Mouse (Mus musculus): Measurements from ENCODE around the gene Lmx1b. TPM values are rescaled to one million over a fixed set of nuclear protein-coding genes. Genes with fewer than 3 reads are reported as not detected.
A peak's percentile ranks its signal among the peaks of the same experiment; 100 is the strongest.

The Lmx1b gene
- polyA plus RNA-seq, 1 experiment from 2014 or later, result not detected

DNA sequence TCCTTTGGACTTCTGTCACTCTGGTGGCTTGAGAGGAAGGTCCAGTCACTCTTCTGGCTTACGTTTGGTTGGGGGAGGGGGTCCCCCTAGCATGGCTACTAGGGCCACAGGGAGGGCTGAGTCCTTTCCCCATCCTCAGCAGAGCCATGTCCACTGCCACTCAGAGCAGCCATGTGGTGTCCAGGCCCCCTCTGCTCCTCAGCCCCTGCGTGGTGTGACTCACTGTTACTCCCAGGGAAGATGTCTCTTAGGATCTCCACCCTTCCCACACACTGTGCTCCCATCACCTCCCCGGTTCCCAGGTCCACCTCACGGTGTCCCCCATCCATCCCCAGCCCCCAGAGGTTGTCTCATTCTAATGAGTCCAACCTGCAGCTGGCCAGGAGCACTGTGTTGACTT, 24.4 kb upstream of the Lmx1b start:
- H3K4me1 ChIP-seq (ENCODE audit: insufficient read depth), result 0 out of 2 replicates have a peak, but pooled peaks cover 3% of the 10 kb centered on the region
- ATAC-seq, result no peak

DNA sequence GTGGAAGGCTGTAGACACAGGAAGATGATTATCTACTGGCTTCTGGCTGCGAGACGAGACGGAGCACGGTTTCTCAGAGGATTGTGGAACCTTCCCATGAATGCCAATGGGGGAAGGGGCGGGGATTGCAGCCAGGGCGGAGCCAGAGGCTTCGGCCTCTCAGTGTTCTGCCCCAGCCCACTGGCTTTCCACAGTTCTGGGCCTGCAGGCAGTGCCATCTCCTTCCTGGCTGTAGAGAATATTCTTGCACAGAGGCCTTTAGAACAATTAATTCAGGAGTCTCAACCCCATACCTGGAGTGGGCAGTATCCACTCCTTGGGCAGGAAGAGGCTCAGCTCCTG, 18.9 kb upstream of the Lmx1b start:
- Histone ChIP-seq H3K4me2 (ENCODE audit: low read depth, low read length) (peak overlapping the region; percentile 60), H3K27ac (ENCODE audit: low read depth) (no peak overlapping the region), H3K36me3 (replicated peaks; ENCODE audit: insufficient read depth, low read length) (no peaks in the 10 kb centered on the region), H3K9ac (replicated peaks) (no peak overlapping the region), H3K4me3 (ENCODE audit: low read depth, low read length) (no peak overlapping the region), H3K9me3 (ENCODE audit: low read length) (no peaks in the 10 kb centered on the region), H3K4me1 (ENCODE audit: insufficient read depth) (no peaks in the 10 kb centered on the region), H3K27me3 (ENCODE audit: insufficient read depth, low read length) (no peaks in the 10 kb centered on the region)
- no peak for TF ChIP-seq CTCF (IDR thresholded peaks at IDR 0.05; ENCODE audit: low read depth)
- no peak for TF ChIP-seq EP300 (IDR thresholded peaks at IDR 0.05; ENCODE audit: low read depth)
- ATAC-seq, result no peak
- no peak for DNase-seq
- WGBS (ENCODE audit: insufficient replicate concordance), result 5% methylated on average over 7 of the region's 7 CpGs

More for the DNA sequence above, 24.4 kb upstream of the Lmx1b start:
- TF ChIP-seq EP300 (IDR thresholded peaks at IDR 0.05; ENCODE audit: low read depth) (no peak), CTCF (IDR thresholded peaks at IDR 0.05; ENCODE audit: low read depth) (no peak)
- no peak for DNase-seq
- H3K27me3 ChIP-seq (ENCODE audit: insufficient read depth, low read length), result no peaks in the 10 kb centered on the region
- no peak overlapping the region for H3K4me2 ChIP-seq (ENCODE audit: low read depth, low read length)
- H3K36me3 ChIP-seq (replicated peaks; ENCODE audit: insufficient read depth, low read length), result no peaks in the 10 kb centered on the region
- H3K9me3 ChIP-seq (ENCODE audit: low read length), result no peaks in the 10 kb centered on the region
- H3K4me3 ChIP-seq (ENCODE audit: low read depth, low read length), result no peak overlapping the region
- no peak overlapping the region for H3K27ac ChIP-seq (ENCODE audit: low read depth)
- 57% methylated on average over 4 of the region's 4 CpGs for WGBS (ENCODE audit: insufficient replicate concordance)
- H3K9ac ChIP-seq (replicated peaks), result no peak overlapping the region

DNA sequence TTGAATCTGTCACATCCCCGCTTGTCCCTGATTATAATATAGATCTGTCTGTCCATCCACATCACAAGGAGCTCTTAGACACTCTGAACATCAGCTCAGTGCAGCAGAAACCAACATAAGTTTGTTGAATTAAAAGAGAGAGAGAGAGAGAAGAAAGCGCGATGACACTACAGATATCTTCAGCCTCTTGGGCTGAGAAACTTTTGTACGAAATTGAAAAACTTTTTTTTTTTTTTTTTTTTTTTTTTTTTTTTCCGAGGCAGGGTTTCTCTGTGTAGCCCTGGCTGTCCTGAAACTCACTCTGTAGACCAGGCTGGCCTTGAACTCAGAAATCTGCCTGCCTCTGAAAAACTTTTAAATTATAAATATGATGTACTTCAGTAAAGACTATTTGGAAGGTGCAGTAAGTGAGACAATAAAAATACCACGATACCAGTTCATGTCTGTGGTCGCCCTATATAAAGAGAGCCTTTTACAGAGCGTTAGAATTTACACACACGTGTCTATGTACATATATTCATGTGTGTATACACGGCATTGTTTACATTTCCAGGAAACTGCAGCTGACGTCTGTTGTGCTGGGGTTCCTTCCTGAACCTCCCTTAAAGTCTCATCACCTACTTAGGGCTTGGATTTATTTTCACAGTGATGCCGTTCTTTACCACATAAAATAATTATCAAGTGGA, 18.4 kb upstream of the Lmx1b start:
- WGBS (ENCODE audit: insufficient replicate concordance), result 36% methylated on average over 12 of the region's 12 CpGs
- H3K27ac ChIP-seq (ENCODE audit: low read depth), result no peak overlapping the region
- H3K9ac ChIP-seq (replicated peaks), result no peak overlapping the region
- no peak overlapping the region for H3K4me3 ChIP-seq (ENCODE audit: low read depth, low read length)
- ATAC-seq, result no peak
- peak overlapping the region; percentile 60 for H3K4me2 ChIP-seq (ENCODE audit: low read depth, low read length)
- H3K27me3 ChIP-seq (ENCODE audit: insufficient read depth, low read length), result no peaks in the 10 kb centered on the region
- H3K4me1 ChIP-seq (ENCODE audit: insufficient read depth), result no peaks in the 10 kb centered on the region
- no peaks in the 10 kb centered on the region for H3K9me3 ChIP-seq (ENCODE audit: low read length)
- TF ChIP-seq EP300 (IDR thresholded peaks at IDR 0.05; ENCODE audit: low read depth) (no peak), CTCF (IDR thresholded peaks at IDR 0.05; ENCODE audit: low read depth) (no peak)
- no peak for DNase-seq
- H3K36me3 ChIP-seq (replicated peaks; ENCODE audit: insufficient read depth, low read length), result no peaks in the 10 kb centered on the region

DNA sequence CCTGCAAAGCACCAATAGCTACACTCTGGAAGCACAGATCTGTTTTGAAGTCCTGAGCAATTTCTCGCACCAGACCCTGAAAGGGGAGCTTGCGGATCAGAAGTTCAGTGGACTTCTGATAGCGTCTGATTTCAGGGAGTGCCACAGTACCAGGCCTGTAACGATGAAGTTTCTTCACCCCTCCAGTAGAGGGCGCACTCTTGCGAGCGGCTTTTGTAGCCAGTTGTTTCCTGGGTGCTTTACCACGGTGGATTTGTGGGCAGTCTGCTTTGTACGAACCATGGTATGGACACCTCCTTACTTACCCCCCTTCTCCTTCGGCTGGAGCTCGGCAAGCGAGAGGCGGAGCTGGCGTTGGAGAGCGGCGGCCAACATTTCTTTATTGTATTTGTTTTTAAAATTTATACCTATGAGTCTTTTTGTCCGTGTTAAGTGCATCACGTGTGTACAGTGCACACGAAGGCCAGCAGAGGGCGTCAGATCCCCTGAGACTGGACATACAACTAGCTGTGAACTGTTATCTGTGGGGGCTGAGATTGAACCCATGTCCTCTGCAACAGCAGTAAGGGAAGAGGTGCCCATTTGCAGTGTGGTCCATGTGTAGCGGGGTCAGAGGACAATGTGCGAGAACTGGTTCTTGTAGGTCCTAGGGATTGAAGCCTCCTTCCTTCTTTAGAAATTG, 12.3 kb upstream of the Lmx1b start:
- Histone ChIP-seq H3K4me1 (ENCODE audit: insufficient read depth) (no peaks in the 10 kb centered on the region), H3K4me2 (ENCODE audit: low read depth, low read length) (no peak overlapping the region)
- WGBS (ENCODE audit: insufficient replicate concordance), result 75% methylated on average over 22 of the region's 22 CpGs

DNA sequence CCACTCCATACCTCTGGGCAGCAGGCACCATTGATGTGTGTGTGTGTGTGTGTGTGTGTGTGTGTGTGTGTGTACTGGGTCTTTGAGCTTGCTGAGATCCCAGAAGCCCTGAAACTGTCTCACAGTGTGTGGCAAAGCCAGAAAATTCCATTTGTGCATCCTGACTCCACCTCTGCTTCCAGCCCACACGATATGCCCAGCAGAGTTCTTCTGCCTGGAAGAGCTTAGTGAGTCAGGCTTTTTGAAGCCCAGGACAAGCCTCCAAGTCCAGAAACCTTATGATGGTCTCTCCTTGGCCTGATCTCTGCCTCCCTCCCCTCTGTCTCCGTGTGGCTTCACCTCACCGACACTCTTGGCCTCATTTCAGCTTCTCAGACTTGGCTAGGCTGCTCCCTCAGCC, 9.1 kb upstream of the Lmx1b start:
- Histone ChIP-seq H3K9ac (replicated peaks) (no peak overlapping the region), H3K4me3 (ENCODE audit: low read depth, low read length) (no peak overlapping the region), H3K4me2 (ENCODE audit: low read depth, low read length) (no peak overlapping the region), H3K4me1 (ENCODE audit: insufficient read depth) (no peaks in the 10 kb centered on the region), H3K27ac (ENCODE audit: low read depth) (no peak overlapping the region), H3K9me3 (ENCODE audit: low read length) (no peaks in the 10 kb centered on the region), H3K36me3 (replicated peaks; ENCODE audit: insufficient read depth, low read length) (no peaks in the 10 kb centered on the region), H3K27me3 (ENCODE audit: insufficient read depth, low read length) (peaks cover 44% of the 10 kb centered on the region)
- WGBS (ENCODE audit: insufficient replicate concordance), result 48% methylated on average over 3 of the region's 3 CpGs
- no peak for ATAC-seq
- TF ChIP-seq CTCF (IDR thresholded peaks at IDR 0.05; ENCODE audit: low read depth) (no peak), EP300 (IDR thresholded peaks at IDR 0.05; ENCODE audit: low read depth) (no peak)
- DNase-seq, result no peak

More for the DNA sequence above, 12.3 kb upstream of the Lmx1b start:
- H3K9me3 ChIP-seq (ENCODE audit: low read length), result no peaks in the 10 kb centered on the region
- TF ChIP-seq CTCF (IDR thresholded peaks at IDR 0.05; ENCODE audit: low read depth) (peak; percentile 30; the same call in 1 of the 2 replicates), EP300 (IDR thresholded peaks at IDR 0.05; ENCODE audit: low read depth) (no peak)
- ATAC-seq, result no peak
- DNase-seq, result no peak
- peaks cover 14% of the 10 kb centered on the region for H3K27me3 ChIP-seq (ENCODE audit: insufficient read depth, low read length)
- H3K4me3 ChIP-seq (ENCODE audit: low read depth, low read length), result no peak overlapping the region
- no peaks in the 10 kb centered on the region for H3K36me3 ChIP-seq (replicated peaks; ENCODE audit: insufficient read depth, low read length)
- no peak overlapping the region for H3K9ac ChIP-seq (replicated peaks)
- H3K27ac ChIP-seq (ENCODE audit: low read depth), result no peak overlapping the region

DNA sequence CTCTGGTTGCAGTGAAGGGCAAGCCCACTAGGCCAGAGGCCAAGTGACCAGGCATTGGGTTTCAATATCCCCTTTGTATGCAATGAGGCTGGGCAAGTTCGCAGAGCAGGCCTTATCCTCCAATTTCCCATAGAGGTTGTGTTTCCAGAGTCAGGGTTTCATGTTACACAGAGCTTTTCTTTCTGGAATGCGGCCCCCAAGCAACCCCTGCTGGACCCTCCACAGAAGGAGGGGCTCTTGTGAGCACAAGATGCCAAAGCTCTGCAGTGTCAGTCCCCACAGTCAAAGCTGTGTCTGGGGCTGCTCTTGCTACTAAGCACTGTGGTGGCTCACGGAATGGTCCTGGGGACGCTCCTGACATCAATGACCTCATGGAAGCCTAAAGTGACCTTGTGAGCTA, 8.6 kb upstream of the Lmx1b start:
- Histone ChIP-seq H3K4me3 (ENCODE audit: low read depth, low read length) (no peak overlapping the region), H3K9me3 (ENCODE audit: low read length) (no peaks in the 10 kb centered on the region), H3K4me1 (ENCODE audit: insufficient read depth) (no peaks in the 10 kb centered on the region), H3K36me3 (replicated peaks; ENCODE audit: insufficient read depth, low read length) (no peaks in the 10 kb centered on the region), H3K4me2 (ENCODE audit: low read depth, low read length) (no peak overlapping the region), H3K9ac (replicated peaks) (no peak overlapping the region), H3K27ac (ENCODE audit: low read depth) (no peak overlapping the region), H3K27me3 (ENCODE audit: insufficient read depth, low read length) (peaks cover 49% of the 10 kb centered on the region)
- no peak for TF ChIP-seq CTCF (IDR thresholded peaks at IDR 0.05; ENCODE audit: low read depth)
- no peak for TF ChIP-seq EP300 (IDR thresholded peaks at IDR 0.05; ENCODE audit: low read depth)
- 52% methylated on average over 4 of the region's 4 CpGs for WGBS (ENCODE audit: insufficient replicate concordance)
- ATAC-seq (no peak), DNase-seq (no peak)
